Mouse (Mus musculus): ENCODE data around the gene 1700022I11Rik. TPM values are rescaled to one million over a fixed set of nuclear protein-coding genes. Genes with fewer than 3 reads are reported as not detected.
"Not testable (repeated sequence)": the region's sequence is repeated elsewhere in the genome, so short reads cannot be mapped to it uniquely, and the experiment has no call there.

1700022I11Rik gene
- polyA plus RNA-seq, 1 experiment from 2014 or later = 0.97 TPM

GRCm38 (mm10) chr4:42999451-43000140 is 30.2 kb downstream of the 1700022I11Rik start:
- Histone ChIP-seq H3K27me3 (ENCODE audit: control insufficient read depth, insufficient read depth, low read length) (no peaks in the 10 kb centered on the region), H3K27ac (ENCODE audit: low read length) (peak overlapping the region; percentile 99), H3K4me2 (replicated peaks; ENCODE audit: low read depth, low read length) (peak overlapping the region; percentile 95), H3K4me1 (ENCODE audit: control insufficient read depth, insufficient read depth, low read length) (peaks cover 13% of the 10 kb centered on the region; the same call in 1 of the 2 replicates), H3K9me3 (ENCODE audit: control insufficient read depth, low read depth, low read length) (no peaks in the 10 kb centered on the region), H3K4me3 (ENCODE audit: low read depth, low read length) (peak overlapping the region; percentile 91), H3K9ac (replicated peaks; ENCODE audit: low read depth, low read length) (peak overlapping the region; percentile 93), H3K36me3 (ENCODE audit: control insufficient read depth, insufficient read depth, low read length) (peaks cover 15% of the 10 kb centered on the region)
- ATAC-seq (ENCODE audit: insufficient number of reproducible peaks, insufficient read depth, low FRiP score, low read depth) = peak; percentile 77
- WGBS = under 1% methylated on average over 51 of the region's 51 CpGs

- H3K36me3 ChIP-seq (ENCODE audit: control insufficient read depth, insufficient read depth, low read length); H3K27me3 ChIP-seq (ENCODE audit: control insufficient read depth, insufficient read depth, low read length); H3K9me3 ChIP-seq (ENCODE audit: control insufficient read depth, low read depth, low read length): not testable (repeated sequence)
- WGBS = under 1% methylated on average over 48 of the region's 56 CpGs
- Histone ChIP-seq H3K9ac (replicated peaks; ENCODE audit: low read depth, low read length) (peak within 1 kb of the TSS; percentile 93), H3K27ac (ENCODE audit: low read length) (peak within 1 kb of the TSS; percentile 99), H3K4me3 (ENCODE audit: low read depth, low read length) (peak within 1 kb of the TSS; percentile 91), H3K4me2 (replicated peaks; ENCODE audit: low read depth, low read length) (peak within 1 kb of the TSS; percentile 95), H3K4me1 (ENCODE audit: control insufficient read depth, insufficient read depth, low read length) (peaks cover 13% of the 10 kb centered on the region; the same call in 1 of the 2 replicates)
- ATAC-seq (ENCODE audit: insufficient number of reproducible peaks, insufficient read depth, low FRiP score, low read depth) = peak; percentile 99
Measured at GRCm38 (mm10) chr4:43000141-43000986, 31.0 kb downstream of the 1700022I11Rik start, which contains the start of gene Vcp. Gene Vcp, minus strand, starts transcription at chr4:43000507.

- 78% methylated on average over 2 of the region's 2 CpGs for WGBS
- ATAC-seq (ENCODE audit: insufficient number of reproducible peaks, insufficient read depth, low FRiP score, low read depth) = no peak
- peak overlapping the region; percentile 89; the same call in 1 of the 2 replicates for H3K27ac ChIP-seq (ENCODE audit: low read length)
- H3K36me3 ChIP-seq (ENCODE audit: control insufficient read depth, insufficient read depth, low read length) = peaks cover under 1% of the 10 kb centered on the region; the same call in 1 of the 2 replicates
- H3K9ac ChIP-seq (replicated peaks; ENCODE audit: low read depth, low read length) = no peak overlapping the region
- peaks cover 13% of the 10 kb centered on the region; the same call in 1 of the 2 replicates for H3K4me1 ChIP-seq (ENCODE audit: control insufficient read depth, insufficient read depth, low read length)
- H3K27me3 ChIP-seq (ENCODE audit: control insufficient read depth, insufficient read depth, low read length) = no peaks in the 10 kb centered on the region
- H3K4me3 ChIP-seq (ENCODE audit: low read depth, low read length) = no peak overlapping the region
- H3K9me3 ChIP-seq (ENCODE audit: control insufficient read depth, low read depth, low read length) = no peaks in the 10 kb centered on the region
- no peak overlapping the region for H3K4me2 ChIP-seq (replicated peaks; ENCODE audit: low read depth, low read length)
Measured at GRCm38 (mm10) chr4:43001272-43001671, 31.9 kb downstream of the 1700022I11Rik start.

- WGBS = 81% methylated on average over 12 of the region's 12 CpGs
- ATAC-seq (ENCODE audit: insufficient number of reproducible peaks, insufficient read depth, low FRiP score, low read depth) = no peak
- no peak overlapping the region for H3K4me2 ChIP-seq (replicated peaks; ENCODE audit: low read depth, low read length)
Measured at GRCm38 (mm10) chr4:43002756-43003439, 33.5 kb downstream of the 1700022I11Rik start.

GRCm38 (mm10) chr4:43004951-43005350 is 35.5 kb downstream of the 1700022I11Rik start:
- 89% methylated on average over 3 of the region's 3 CpGs for WGBS
- H3K4me3 ChIP-seq (ENCODE audit: low read depth, low read length) = no peak overlapping the region
- ATAC-seq (ENCODE audit: insufficient number of reproducible peaks, insufficient read depth, low FRiP score, low read depth) = no peak

More at GRCm38 (mm10) chr4:43002756-43003439, 33.5 kb downstream of the 1700022I11Rik start:
- H3K36me3 ChIP-seq (ENCODE audit: control insufficient read depth, insufficient read depth, low read length) = no peaks in the 10 kb centered on the region; the same call in 1 of the 2 replicates
- peaks cover 9% of the 10 kb centered on the region; the same call in 1 of the 2 replicates for H3K4me1 ChIP-seq (ENCODE audit: control insufficient read depth, insufficient read depth, low read length)
- no peaks in the 10 kb centered on the region for H3K27me3 ChIP-seq (ENCODE audit: control insufficient read depth, insufficient read depth, low read length)
- no peaks in the 10 kb centered on the region for H3K9me3 ChIP-seq (ENCODE audit: control insufficient read depth, low read depth, low read length)
- no peak overlapping the region for H3K27ac ChIP-seq (ENCODE audit: low read length)
- no peak overlapping the region for H3K4me3 ChIP-seq (ENCODE audit: low read depth, low read length)
- H3K9ac ChIP-seq (replicated peaks; ENCODE audit: low read depth, low read length) = no peak overlapping the region

GRCm38 (mm10) chr4:43005765-43006164 is 36.4 kb downstream of the 1700022I11Rik start:
- Histone ChIP-seq H3K4me2 (replicated peaks; ENCODE audit: low read depth, low read length) (no peak overlapping the region), H3K4me1 (ENCODE audit: control insufficient read depth, insufficient read depth, low read length) (peaks cover 5% of the 10 kb centered on the region; the same call in 1 of the 2 replicates), H3K9me3 (ENCODE audit: control insufficient read depth, low read depth, low read length) (no peaks in the 10 kb centered on the region), H3K36me3 (ENCODE audit: control insufficient read depth, insufficient read depth, low read length) (no peaks in the 10 kb centered on the region; the same call in 1 of the 2 replicates), H3K27me3 (ENCODE audit: control insufficient read depth, insufficient read depth, low read length) (no peaks in the 10 kb centered on the region), H3K9ac (replicated peaks; ENCODE audit: low read depth, low read length) (no peak overlapping the region), H3K4me3 (ENCODE audit: low read depth, low read length) (no peak overlapping the region), H3K27ac (ENCODE audit: low read length) (no peak overlapping the region)
- WGBS = 49% methylated on average over 2 of the region's 2 CpGs
- ATAC-seq (ENCODE audit: insufficient number of reproducible peaks, insufficient read depth, low FRiP score, low read depth) = no peak

More at GRCm38 (mm10) chr4:43004951-43005350, 35.5 kb downstream of the 1700022I11Rik start:
- no peak overlapping the region for H3K27ac ChIP-seq (ENCODE audit: low read length)
- H3K27me3 ChIP-seq (ENCODE audit: control insufficient read depth, insufficient read depth, low read length) = no peaks in the 10 kb centered on the region
- H3K4me1 ChIP-seq (ENCODE audit: control insufficient read depth, insufficient read depth, low read length) = peaks cover 3% of the 10 kb centered on the region; the same call in 1 of the 2 replicates
- no peaks in the 10 kb centered on the region for H3K9me3 ChIP-seq (ENCODE audit: control insufficient read depth, low read depth, low read length)
- no peak overlapping the region for H3K9ac ChIP-seq (replicated peaks; ENCODE audit: low read depth, low read length)
- H3K4me2 ChIP-seq (replicated peaks; ENCODE audit: low read depth, low read length) = no peak overlapping the region
- H3K36me3 ChIP-seq (ENCODE audit: control insufficient read depth, insufficient read depth, low read length) = no peaks in the 10 kb centered on the region; the same call in 1 of the 2 replicates

- 1% methylated on average over 37 of the region's 37 CpGs for WGBS
- Histone ChIP-seq H3K36me3 (ENCODE audit: control insufficient read depth, insufficient read depth, low read length) (no peaks in the 10 kb centered on the region; the same call in 1 of the 2 replicates), H3K27ac (ENCODE audit: low read length) (0 out of 2 replicates have a peak within 1 kb of the TSS, but pooled peaks have one; percentile 27), H3K9me3 (ENCODE audit: control insufficient read depth, low read depth, low read length) (no peaks in the 10 kb centered on the region), H3K27me3 (ENCODE audit: control insufficient read depth, insufficient read depth, low read length) (no peaks in the 10 kb centered on the region), H3K4me2 (replicated peaks; ENCODE audit: low read depth, low read length) (peak within 1 kb of the TSS; percentile 65), H3K9ac (replicated peaks; ENCODE audit: low read depth, low read length) (peak within 1 kb of the TSS; percentile 63), H3K4me1 (ENCODE audit: control insufficient read depth, insufficient read depth, low read length) (peaks cover 5% of the 10 kb centered on the region; the same call in 1 of the 2 replicates), H3K4me3 (ENCODE audit: low read depth, low read length) (peak within 1 kb of the TSS; percentile 71)
- ATAC-seq (ENCODE audit: insufficient number of reproducible peaks, insufficient read depth, low FRiP score, low read depth) = peak; percentile 89
Measured at GRCm38 (mm10) chr4:43010161-43011038, 41.0 kb downstream of the 1700022I11Rik start, which contains the start of gene Fancg. Gene Fancg, minus strand, starts transcription at chr4:43010506.

All from stomach, embryonic 14.5 days (tissue).